In the genomic region with DNA sequence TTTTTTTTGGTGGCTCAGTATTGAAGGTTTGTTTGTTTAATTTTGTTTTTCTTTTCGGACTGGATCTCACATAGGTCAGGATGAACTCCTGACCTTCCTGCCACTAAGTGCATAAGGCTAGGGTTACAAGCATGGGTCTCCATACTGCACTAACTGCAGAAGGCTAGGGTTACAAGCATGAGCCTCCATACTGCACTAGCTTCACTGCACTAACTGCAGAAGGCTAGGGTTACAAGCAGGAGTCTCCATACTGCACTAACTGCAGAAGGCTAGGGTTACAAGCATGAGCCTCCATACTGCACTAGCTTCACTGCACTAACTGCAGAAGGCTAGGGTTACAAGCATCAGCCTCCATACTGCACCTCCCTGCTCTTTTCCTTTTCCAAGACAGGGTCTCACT, we compare ENCODE assay signal across 9 mouse cellular contexts. TPM values are rescaled to one million over a fixed set of nuclear protein-coding genes. Genes with fewer than 3 reads are reported as not detected.
"Had no signal": no experiment of that assay in that cellular context is flagged by ENCODE, and none has a peak within 500 bp of the region (broad histone marks: within the 10 kb centered on the region; RNA-seq: fewer than 3 reads in every experiment).

No protein-coding gene starts in this region.

RNA-seq across cellular contexts. Expression of a gene that starts 23.2 kb away (rescaled TPM):
- polyA plus RNA-seq: macrophage had no signal

RNA-seq across cellular contexts. Expression of a gene that starts 44.3 kb away (rescaled TPM):
- polyA plus RNA-seq: lung, embryonic 15.5 days; macrophage; midbrain, embryonic 11.5 days; midbrain, embryonic 13.5 days; midbrain, embryonic 15.5 days; midbrain, postnatal 0 days; neural tube, embryonic 12.5 days; neural tube, embryonic 14.5 days; spleen, adult 2 months had no signal
